Mouse (Mus musculus): ENCODE data around the gene Tle1.

Gene Tle1

DNA sequence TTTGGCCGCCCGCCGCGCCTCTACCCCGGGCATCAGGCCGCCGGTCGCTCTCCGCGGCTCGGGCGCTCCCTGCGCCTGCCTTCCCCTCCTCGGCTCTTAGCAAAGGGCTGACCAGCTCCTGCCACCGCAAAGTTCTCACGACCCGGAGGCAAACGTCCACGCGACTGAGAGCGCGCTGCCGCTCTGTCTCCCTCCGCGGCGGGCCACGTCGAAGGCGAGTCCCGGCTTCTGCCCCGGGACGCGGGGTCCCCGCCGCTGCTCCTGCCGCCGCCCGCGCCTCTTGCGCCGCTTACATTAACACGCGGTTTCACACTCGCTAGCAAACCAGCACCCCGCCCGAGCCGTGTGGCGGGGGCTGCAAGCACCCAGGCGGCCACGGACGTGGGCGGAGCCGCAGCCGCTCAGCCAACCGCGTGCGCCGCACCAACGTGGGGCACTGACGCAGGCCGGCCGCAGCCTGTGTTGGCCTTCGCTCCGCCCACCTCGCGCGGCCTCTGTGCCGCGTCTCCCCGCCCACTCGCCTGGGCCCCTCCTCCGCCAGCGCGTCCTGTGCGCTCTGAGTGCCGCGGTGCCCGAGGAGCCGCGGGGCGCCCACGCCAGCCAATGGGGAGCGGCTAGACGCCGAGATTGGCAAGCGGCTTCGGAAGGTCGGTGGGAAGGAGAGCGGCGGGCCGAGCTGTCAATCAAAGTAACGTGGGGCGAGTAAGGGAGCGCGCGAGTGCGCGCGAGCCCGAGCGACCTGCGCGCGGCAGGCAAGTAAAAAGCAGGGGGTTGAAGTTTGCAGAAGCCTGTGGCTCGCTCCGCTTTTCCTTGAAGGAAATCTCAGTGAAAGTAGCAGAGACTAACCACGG is at the start of gene Tle1:
Tle1 (minus strand) TSS at position 361 of the 851 bp plus-strand sequence.
- peak; percentile 94 to 96 for DNase-seq (ENCODE audit: low spot score in 2 of 2)

GRCm38 (mm10) chr4:72233584-72234219 is 33.0 kb upstream of the Tle1 start:
- DNase-seq (ENCODE audit: low spot score in 2 of 2): no peak

DNA sequence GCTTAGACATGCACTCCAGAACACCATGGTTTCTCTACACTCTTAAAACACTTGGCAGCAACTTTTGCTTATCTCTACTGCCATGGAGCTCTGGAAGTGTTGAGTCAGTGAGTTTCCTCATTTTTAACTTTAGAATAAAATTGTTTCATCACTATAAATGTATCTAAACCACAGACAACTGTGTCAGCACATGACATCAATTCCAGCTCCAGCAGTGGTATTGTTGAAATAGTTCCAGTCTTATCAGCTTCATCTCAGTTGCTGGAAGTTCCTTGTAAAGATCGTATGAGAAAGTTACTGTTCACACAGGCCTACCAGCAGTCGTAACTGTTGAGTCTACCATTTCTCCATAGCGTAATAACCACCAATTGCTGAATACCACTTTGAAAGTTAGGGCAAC is 31.5 kb upstream of the Tle1 start:
- no peak for DNase-seq (ENCODE audit: low spot score in 2 of 2)

DNA sequence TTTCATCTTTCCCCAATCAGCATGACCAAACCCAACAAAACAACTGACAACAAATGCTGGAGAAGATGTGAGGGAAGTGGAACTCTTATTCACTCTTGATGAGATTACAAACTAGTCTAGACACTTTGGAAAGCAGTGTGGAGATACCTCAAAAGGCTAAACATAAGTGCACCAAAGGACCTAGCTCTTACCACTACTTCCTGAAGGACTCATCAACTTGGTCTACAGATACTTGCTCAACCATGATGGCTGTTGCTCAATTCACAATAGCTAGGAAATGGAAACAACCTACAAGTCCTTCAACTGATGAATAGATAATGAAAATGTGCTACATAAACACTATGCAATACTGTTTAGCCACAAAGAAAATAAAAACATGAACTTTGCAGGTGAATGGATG is 30.1 kb upstream of the Tle1 start:
- DNase-seq (ENCODE audit: low spot score in 2 of 2): no peak

- no peak for DNase-seq (ENCODE audit: low spot score in 2 of 2)
These were observed 20.9 kb upstream of the Tle1 start for GRCm38 (mm10) chr4:72221629-72222028.

GRCm38 (mm10) chr4:72204420-72205045 is 3.8 kb upstream of the Tle1 start:
- no peak for DNase-seq (ENCODE audit: low spot score in 2 of 2)

DNA sequence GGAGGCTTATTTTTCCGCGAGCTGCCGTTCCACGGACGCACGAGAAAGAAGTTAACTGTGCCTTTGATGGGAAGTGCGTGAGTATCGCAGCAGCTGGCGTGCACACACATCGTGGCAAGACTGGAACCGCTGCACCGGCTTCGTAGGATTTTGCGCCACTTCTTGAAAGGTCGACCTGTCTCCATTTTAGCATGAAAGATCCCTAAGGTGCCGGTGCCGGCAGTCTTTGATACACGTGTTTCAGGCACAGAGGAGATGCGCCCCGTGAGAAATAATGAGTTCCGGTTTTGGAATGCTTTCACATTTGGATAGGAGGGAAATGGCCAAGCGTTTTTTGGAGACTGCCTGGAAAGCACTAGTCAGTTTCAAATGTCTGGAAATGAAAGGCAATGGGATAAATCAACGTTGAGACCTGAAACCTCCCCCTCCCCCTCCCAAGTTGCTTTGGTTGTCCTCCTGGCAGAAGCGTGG is 837 bp upstream of the Tle1 start:
- peak; percentile 12 to 64 for DNase-seq (ENCODE audit: low spot score in 2 of 2)

DNA sequence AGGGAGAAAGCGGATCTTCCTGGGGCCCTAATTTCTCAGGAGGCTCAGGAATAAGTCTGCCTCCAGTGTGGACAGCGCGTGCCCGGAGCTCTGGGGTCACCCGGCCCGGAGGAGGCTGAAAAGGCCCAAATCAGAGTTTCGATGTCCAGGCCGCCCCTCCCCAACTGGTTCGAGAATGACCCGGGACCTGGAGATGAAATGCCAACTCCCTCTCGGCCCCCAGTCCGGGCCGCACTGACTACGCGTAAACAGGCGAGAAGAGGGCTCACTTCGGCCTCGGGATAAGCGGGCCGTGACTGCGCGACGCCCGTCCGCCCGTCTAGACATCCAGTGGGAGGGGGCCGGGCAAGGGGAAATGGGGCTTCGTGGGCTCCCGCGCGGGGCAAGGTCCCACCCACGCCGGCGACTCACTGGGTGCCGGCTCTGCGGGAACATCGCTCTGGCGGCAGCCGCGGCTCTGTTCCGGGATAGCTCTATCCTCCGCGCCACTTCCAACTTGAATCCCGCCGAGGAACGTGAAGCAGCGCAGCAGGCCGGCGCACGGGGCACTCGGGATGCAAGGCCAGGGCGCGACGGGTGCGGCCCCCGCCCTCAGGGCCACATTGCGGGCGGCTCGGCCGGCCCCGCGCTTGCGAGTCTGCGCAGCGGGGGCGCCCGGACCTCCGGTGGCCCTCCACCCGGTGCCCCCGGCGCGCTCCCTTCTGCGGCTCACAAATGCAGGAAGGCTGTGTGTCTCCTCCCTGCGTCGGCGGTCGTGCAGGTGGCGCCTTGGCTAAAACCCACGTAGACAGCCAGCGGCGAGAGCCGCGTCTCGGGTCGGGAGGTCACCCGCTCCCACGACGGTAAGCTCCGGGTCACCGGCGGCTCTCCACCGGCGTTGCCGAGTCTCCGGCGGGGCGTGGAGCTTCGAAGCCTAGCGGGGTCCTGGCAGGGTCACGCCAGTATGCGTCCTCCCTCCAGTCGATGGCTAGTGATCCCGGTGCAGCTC is 854 bp downstream of the Tle1 start:
- peak; percentile 30 to 73 for DNase-seq (ENCODE audit: low spot score in 2 of 2)

GRCm38 (mm10) chr4:72198877-72199411 is 1.8 kb downstream of the Tle1 start:
- DNase-seq (ENCODE audit: low spot score in 2 of 2): peak; percentile 56 to 76

- no peak for DNase-seq (ENCODE audit: low spot score in 2 of 2)
These were observed 2.7 kb downstream of the Tle1 start for GRCm38 (mm10) chr4:72197888-72198605.

DNA sequence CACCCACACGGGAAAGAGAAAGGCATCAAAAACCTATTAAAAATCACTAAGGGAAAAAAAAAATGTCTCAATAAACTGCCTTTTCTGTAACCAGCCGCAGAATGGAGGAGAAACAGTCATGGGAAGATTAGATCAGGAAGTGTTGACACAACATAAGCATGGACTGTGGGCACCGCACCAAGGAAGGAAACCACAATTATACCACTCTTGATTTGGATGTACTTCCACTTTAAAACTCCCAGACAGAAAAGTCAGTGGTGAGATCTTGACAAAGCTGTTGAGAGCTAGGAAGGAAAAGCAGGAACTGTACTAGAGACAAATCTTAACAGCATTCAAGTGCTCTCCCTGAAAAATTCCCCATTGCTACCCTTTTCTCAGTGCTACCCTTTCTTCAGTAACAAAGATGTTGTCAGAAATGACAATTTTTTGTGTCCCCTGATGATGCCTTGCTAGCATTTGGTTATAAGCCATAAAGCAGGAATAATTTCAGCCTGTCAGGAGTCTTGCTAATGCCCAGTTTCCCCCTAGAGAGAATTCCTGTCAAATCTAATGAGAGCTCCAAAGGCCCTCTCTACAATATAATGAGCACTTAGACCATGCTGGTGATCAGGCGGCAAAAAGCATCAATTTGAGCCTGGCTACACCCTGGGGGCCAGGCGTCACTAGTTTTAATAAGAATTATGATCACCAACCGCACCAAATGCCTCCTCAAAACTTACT is 5.4 kb downstream of the Tle1 start:
- no peak for DNase-seq (ENCODE audit: low spot score in 2 of 2)

DNA sequence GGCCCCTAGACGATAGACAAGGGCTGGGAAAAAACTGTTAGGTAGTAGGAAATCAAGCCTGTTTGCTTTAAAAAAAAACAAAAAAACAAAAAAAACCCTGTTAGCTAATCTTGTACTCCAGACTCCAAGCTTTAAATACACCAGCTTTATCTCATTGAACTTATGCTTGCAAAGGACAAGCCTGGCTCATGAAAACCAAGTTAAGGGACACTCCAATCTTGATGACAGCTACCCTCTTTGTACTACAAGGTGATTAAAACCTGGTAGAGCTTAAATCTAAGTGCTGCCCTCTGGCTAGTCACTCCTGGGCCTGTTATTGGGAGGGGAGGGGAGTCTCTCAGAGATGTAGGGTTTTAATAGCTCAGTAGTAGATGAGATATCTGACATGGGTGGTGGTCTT is 7.4 kb downstream of the Tle1 start:
- DNase-seq (ENCODE audit: low spot score in 2 of 2): no peak

DNA sequence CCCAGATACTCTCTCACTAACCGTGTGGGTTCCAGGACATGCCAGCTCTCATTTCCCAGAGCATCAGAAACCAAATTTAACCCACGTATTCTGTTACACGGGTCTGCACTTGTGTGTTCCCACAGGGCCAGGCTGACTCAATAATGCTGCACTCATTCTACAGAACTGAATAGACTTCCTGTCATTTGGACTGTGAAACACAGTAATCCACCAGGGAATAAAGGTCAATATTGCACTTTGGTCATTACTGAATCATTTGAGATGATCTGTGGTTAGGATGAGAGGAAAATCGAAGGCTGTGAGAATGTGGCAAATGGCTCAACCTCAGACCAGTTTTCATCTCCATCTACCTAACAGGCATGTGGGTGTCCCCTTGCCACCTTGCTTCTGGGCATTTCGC is 16.2 kb downstream of the Tle1 start:
- DNase-seq (ENCODE audit: low spot score in 2 of 2): no peak

GRCm38 (mm10) chr4:72182343-72182988 is 18.3 kb downstream of the Tle1 start:
- DNase-seq (ENCODE audit: low spot score in 2 of 2): no peak

DNA sequence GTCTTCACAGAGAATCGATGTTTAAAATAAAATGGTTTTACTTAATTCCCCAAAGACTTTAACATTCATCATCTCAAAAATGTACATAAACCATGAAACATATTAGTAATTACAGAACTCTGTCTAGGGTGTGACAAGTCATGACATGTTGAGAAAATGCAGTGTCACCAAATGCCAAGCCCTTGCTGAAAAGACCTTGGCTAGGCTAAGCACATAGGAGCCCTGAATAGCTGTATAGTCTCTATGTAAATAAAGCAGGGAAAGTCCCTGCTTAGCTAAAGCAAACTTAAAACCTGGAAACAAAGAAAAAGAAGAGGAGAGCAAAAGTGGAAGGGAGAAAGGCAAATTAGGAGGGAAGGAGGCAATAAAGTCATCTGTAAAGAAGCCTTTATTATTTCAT is 24.8 kb downstream of the Tle1 start:
- no peak for DNase-seq (ENCODE audit: low spot score in 2 of 2)

DNA sequence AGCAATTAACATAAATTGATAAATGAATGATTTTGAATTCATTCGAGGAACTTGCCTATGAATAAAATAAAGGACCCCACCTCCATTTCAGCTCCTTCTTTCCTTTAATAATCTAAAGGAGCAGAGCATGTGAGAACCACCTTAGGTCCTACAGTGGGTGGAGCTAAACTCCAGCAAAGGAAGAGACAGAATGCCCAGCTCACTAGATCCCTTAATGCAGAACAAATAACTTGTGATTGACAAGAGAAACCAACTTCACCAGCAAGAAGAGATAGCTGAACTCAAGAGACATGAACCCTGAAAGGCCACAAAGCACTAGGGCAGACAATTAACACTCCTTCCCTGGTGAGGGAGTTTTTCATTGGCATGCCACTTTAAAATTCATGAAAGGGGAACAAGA is 32.5 kb downstream of the Tle1 start:
- DNase-seq (ENCODE audit: low spot score in 2 of 2): no peak

GRCm38 (mm10) chr4:72167761-72168229 is 32.9 kb downstream of the Tle1 start:
- DNase-seq (ENCODE audit: low spot score in 2 of 2): no peak

- no peak for DNase-seq (ENCODE audit: low spot score in 2 of 2)
These were observed 33.5 kb downstream of the Tle1 start for GRCm38 (mm10) chr4:72167171-72167570.

- DNase-seq (ENCODE audit: low spot score in 2 of 2): no peak
These were observed 34.2 kb downstream of the Tle1 start for GRCm38 (mm10) chr4:72166561-72166960.

Measured in spleen, postnatal 4 days (tissue).